Mouse (Mus musculus) layer of hippocampus, adult 6 months (tissue): ENCODE measurements around the gene Nsun6. TPM values are rescaled to one million over a fixed set of nuclear protein-coding genes. Genes with fewer than 3 reads are reported as not detected.

ENCODE experiments used
- long read RNA-seq, 2 experiments: library from polyadenylated mRNA; unstranded; transcript quantifications; one replicate each; pipeline ENCODE4 v2.0.0; 2019 to 2020
- polyA plus RNA-seq: library from polyadenylated mRNA; unstranded; fragments of <200 nt; fragmentation: Nextera tagmentation; gene quantifications from 2 replicates; pipeline ENCODE4 v1.2.3, GENCODE M21; 2021

Gene Nsun6
- polyA plus RNA-seq = 8.2 and 10.8 TPM in 2 replicates
- long read RNA-seq, experiment 1, transcript Nsun6-201 (11 exons, 2,897 nt) = major isoform, 7 of 11 reads
- long read RNA-seq, experiment 1, partial matches to known transcripts = 1 of 11 reads
- long read RNA-seq, experiment 1, other reads (novel, unspliced or antisense) = 2 of 11 reads
- long read RNA-seq, experiment 2, transcript Nsun6-201 (11 exons, 2,897 nt) = major isoform, 25 of 37 reads
- long read RNA-seq, experiment 2, partial matches to known transcripts = 1 of 37 reads
- long read RNA-seq, experiment 2, other reads (novel, unspliced or antisense) = 10 of 37 reads

DNA sequence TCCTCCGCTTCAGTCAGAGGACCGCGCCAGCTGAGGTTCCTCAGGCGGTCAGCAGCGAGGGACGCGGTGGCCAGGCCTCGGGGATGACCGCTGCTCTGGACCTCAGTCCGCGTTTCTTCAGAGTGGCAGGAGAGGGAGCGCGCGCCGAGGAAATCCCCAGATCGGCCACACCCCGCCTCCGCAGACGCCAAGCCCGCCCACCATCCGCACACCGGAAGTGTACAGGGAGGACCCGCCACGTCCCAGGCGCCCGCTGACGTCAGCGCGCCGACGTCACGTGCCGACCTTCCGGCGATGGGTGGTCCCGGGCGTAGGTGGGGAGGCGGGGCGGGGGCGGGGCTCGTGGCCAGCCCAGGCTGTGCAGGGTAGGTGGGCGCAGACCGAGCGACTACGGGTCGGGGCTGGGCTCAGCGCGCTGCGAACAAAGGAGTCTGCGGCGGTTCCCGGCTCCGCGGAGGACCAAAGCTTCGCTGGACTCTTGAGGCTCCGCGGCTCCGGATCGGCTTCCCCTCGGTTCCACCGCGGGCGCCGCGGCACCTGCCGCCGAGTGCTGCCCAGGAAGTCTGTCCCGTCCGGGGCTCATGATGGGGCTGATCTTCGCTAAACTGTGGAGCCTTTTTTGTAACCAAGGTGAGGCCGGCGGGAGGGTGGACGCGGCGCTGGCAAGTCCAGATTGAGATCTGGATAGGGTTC, at the start of gene Nsun6:
Nsun6 (minus strand) TSS at position 125 of the 693 bp plus-strand sequence.

DNA sequence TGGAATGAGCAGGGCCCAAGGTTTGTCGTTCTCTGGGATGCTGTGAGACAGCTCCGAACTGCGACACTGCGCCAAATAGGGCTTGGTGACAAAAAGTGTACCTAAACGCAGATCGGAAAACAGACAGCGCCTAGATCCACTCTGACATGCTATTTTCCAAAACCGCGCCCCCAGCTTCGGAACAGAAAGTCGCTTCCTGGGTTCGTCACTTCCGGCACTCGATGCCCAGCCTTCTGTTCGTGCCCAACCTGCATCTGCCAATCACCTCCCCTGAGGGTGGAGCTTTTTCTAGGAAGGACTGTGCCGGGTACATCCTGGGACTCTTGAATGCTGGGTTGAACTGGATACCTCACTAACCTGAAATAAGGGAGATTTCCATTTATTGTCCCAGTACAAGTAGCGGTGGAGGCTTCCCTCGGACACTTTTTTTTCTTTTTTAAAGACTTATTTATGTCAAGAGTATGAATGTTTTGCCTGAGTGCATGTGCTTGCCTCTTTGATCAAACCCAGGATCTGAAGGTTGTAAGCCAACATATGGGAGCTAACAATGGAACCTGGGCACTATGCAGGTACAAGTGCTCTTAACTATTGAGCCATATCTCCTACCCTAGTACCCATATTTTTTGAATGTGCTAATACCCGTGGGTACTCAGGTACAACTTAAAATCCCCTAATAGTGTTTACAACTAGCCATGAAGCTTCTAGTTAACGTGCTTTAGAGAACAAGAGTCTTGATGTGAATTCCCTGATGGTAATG, 5.6 kb downstream of the Nsun6 start, which contains the start of gene Arl5b:
Arl5b (plus strand) TSS at position 279 of the 757 bp plus-strand sequence.

Other genes starting within 250 kb of the Nsun6 start
- 34.7 and 39.7 TPM in 2 replicates for gene Arl5b, start 5.7 kb downstream of the Nsun6 start, polyA plus RNA-seq